10 mouse cellular contexts compared by ENCODE assay signal in genomic region chr10:79654946-79655395, GRCm38 (mm10). TPM values are rescaled to one million over a fixed set of nuclear protein-coding genes. Genes with fewer than 3 reads are reported as not detected.
DNase-seq lines count a peak whose midpoint lies in the region; ATAC-seq lines count a peak whose summit lies in the region.
"Had no signal": no experiment of that assay in that cellular context is flagged by ENCODE, and none has a peak within 500 bp of the region (broad histone marks: within the 10 kb centered on the region; RNA-seq: fewer than 3 reads in every experiment).

No protein-coding gene starts in this region.

- H3K36me3 ChIP-seq in limb, embryonic 10.5 days = no peaks in the 10 kb centered on the region
- no peaks in the 10 kb centered on the region for H3K36me3 ChIP-seq in neural tube, embryonic 15.5 days
- H3K36me3 ChIP-seq in kidney, embryonic 15.5 days = no peaks in the 10 kb centered on the region

- no peaks in the 10 kb centered on the region for H3K9me3 ChIP-seq in limb, embryonic 10.5 days (replicated peaks)
- no peaks in the 10 kb centered on the region for H3K9me3 ChIP-seq in neural tube, embryonic 15.5 days (replicated peaks)
- H3K9me3 ChIP-seq in kidney, embryonic 15.5 days (replicated peaks) = no peaks in the 10 kb centered on the region

- no peak overlapping the region for H3K4me2 ChIP-seq in neural tube, embryonic 15.5 days
- no peak overlapping the region for H3K4me2 ChIP-seq in kidney, embryonic 15.5 days

- peak; percentile 44 for ATAC-seq in frontal cortex, adult (ENCODE audit: low TSS enrichment)
- peak; percentile 86 for ATAC-seq in neural tube, embryonic 15.5 days (ENCODE audit: low FRiP score)
- ATAC-seq in kidney, embryonic 15.5 days (replicated peaks; ENCODE audit: low FRiP score) = no peak

- 40% methylated on average over 1 of the region's 1 CpGs for WGBS in limb, embryonic 10.5 days
- WGBS in neural tube, embryonic 15.5 days = 3% methylated on average over 1 of the region's 1 CpGs
- WGBS in kidney, embryonic 15.5 days = 34% methylated on average over 1 of the region's 1 CpGs

- no peak overlapping the region for H3K4me3 ChIP-seq in limb, embryonic 10.5 days
- no peak overlapping the region for H3K4me3 ChIP-seq in neural tube, embryonic 15.5 days (replicated peaks)
- no peak overlapping the region for H3K4me3 ChIP-seq in kidney, embryonic 15.5 days (replicated peaks)
- H3K4me3 ChIP-seq: heart, adult 2 months had no signal

- no peak for DNase-seq in frontal cortex, postnatal 25 days (ENCODE audit: low spot score in 2 of 2)
- peak; percentile 28 to 35 for DNase-seq in frontal cortex, postnatal 36 days (ENCODE audit: low spot score in 2 of 2)
- peak; percentile 56 for DNase-seq in limb, embryonic 10.5 days (ENCODE audit: low spot score)
- DNase-seq in adrenal gland, adult 8-10 months = no peak
- no peak for DNase-seq in kidney, postnatal 10 days
- DNase-seq: heart, adult 2 months had no signal

- H3K4me1 ChIP-seq in limb, embryonic 10.5 days = peaks cover 19% of the 10 kb centered on the region
- H3K4me1 ChIP-seq in neural tube, embryonic 15.5 days = peaks cover 18% of the 10 kb centered on the region
- H3K4me1 ChIP-seq in kidney, embryonic 15.5 days = no peaks in the 10 kb centered on the region

- no peak overlapping the region for H3K9ac ChIP-seq in neural tube, embryonic 15.5 days (replicated peaks)
- no peak overlapping the region for H3K9ac ChIP-seq in kidney, embryonic 15.5 days

- H3K27ac ChIP-seq in limb, embryonic 10.5 days = peak overlapping the region; percentile 44; the same call in 1 of the 2 replicates
- peak overlapping the region; percentile 64 for H3K27ac ChIP-seq in neural tube, embryonic 15.5 days (replicated peaks)
- no peak overlapping the region for H3K27ac ChIP-seq in kidney, embryonic 15.5 days
- H3K27ac ChIP-seq: heart, adult 2 months had no signal

- peaks cover 8% of the 10 kb centered on the region; the same call in 1 of the 2 replicates for H3K27me3 ChIP-seq in limb, embryonic 10.5 days (ENCODE audit: low read depth, poor library complexity, severe bottlenecking)
- peaks cover 9% of the 10 kb centered on the region for H3K27me3 ChIP-seq in neural tube, embryonic 15.5 days (replicated peaks)
- peaks cover 23% of the 10 kb centered on the region for H3K27me3 ChIP-seq in kidney, embryonic 15.5 days

RNA-seq across cellular contexts. Expression of gene Madcam1, which starts 9.4 kb away (rescaled TPM):
- polyA plus RNA-seq in limb, embryonic 10.5 days (2016; fragmentation: Nextera tagmentation; extraction: Ambion mirVana) = 3.7 and 6.4 TPM in 2 replicates
- 1.0 and 4.1 TPM in 2 replicates for polyA plus RNA-seq in neural tube, embryonic 15.5 days (2015; fragmentation: Nextera tagmentation; extraction: Ambion mirVana)
- total RNA-seq in adrenal gland, adult 8-10 months (2022) = not detected
- 2.7 and 2.8 TPM in 2 replicates for polyA plus RNA-seq in kidney, embryonic 15.5 days (2015; fragmentation: Nextera tagmentation; extraction: Ambion mirVana)
- total RNA-seq: heart, adult 2 months; layer of hippocampus, postnatal 25 days had no signal
- polyA plus RNA-seq: heart, adult 2 months had no signal

RNA-seq across cellular contexts. Expression of gene Odf3l2, which starts 9.4 kb away (rescaled TPM):
- polyA plus RNA-seq in limb, embryonic 10.5 days (2016; fragmentation: Nextera tagmentation; extraction: Ambion mirVana) = not detected in 2 replicates
- polyA plus RNA-seq in neural tube, embryonic 15.5 days (2015; fragmentation: Nextera tagmentation; extraction: Ambion mirVana) = 0.14 and 0.17 TPM in 2 replicates
- not detected for total RNA-seq in adrenal gland, adult 8-10 months (2022)
- not detected in 2 replicates for polyA plus RNA-seq in kidney, embryonic 15.5 days (2015; fragmentation: Nextera tagmentation; extraction: Ambion mirVana)
- total RNA-seq: heart, adult 2 months had no signal
- polyA plus RNA-seq: heart, adult 2 months had no signal

RNA-seq across cellular contexts. Expression of gene Tpgs1, which starts 14.2 kb away (rescaled TPM):
- 68.0 and 73.0 TPM in 2 replicates for polyA plus RNA-seq in limb, embryonic 10.5 days (2016; fragmentation: Nextera tagmentation; extraction: Ambion mirVana)
- polyA plus RNA-seq in neural tube, embryonic 15.5 days (2015; fragmentation: Nextera tagmentation; extraction: Ambion mirVana) = 109 and 115 TPM in 2 replicates
- 10 to 100 TPM; 37.8 to 41.6 (median 39.3) TPM for total RNA-seq in adrenal gland, adult 8-10 months (2022)
- polyA plus RNA-seq in kidney, embryonic 15.5 days (2015; fragmentation: Nextera tagmentation; extraction: Ambion mirVana) = 71.2 and 81.4 TPM in 2 replicates

RNA-seq across cellular contexts. Expression of gene Shc2, which starts 17.3 kb away (rescaled TPM):
- 7.8 and 8.6 TPM in 2 replicates for polyA plus RNA-seq in limb, embryonic 10.5 days (2016; fragmentation: Nextera tagmentation; extraction: Ambion mirVana)
- polyA plus RNA-seq in neural tube, embryonic 15.5 days (2015; fragmentation: Nextera tagmentation; extraction: Ambion mirVana) = 24.7 and 28.9 TPM in 2 replicates
- 10 to 100 TPM in 1 of 4 experiments, 1 to 10 TPM in 3; 3.6 to 11.4 (median 6.0) TPM for total RNA-seq in adrenal gland, adult 8-10 months (2022)
- polyA plus RNA-seq in kidney, embryonic 15.5 days (2015; fragmentation: Nextera tagmentation; extraction: Ambion mirVana) = 10.4 and 12.2 TPM in 2 replicates

RNA-seq across cellular contexts. Expression of gene Cdc34, which starts 27.0 kb away (rescaled TPM):
- polyA plus RNA-seq in limb, embryonic 10.5 days (2016; fragmentation: Nextera tagmentation; extraction: Ambion mirVana) = 209 and 259 TPM in 2 replicates
- polyA plus RNA-seq in neural tube, embryonic 15.5 days (2015; fragmentation: Nextera tagmentation; extraction: Ambion mirVana) = 83.0 and 83.4 TPM in 2 replicates
- total RNA-seq in adrenal gland, adult 8-10 months (2022) = 10 to 100 TPM; 50.9 to 77.7 (median 69.2) TPM
- 88.4 and 100 TPM in 2 replicates for polyA plus RNA-seq in kidney, embryonic 15.5 days (2015; fragmentation: Nextera tagmentation; extraction: Ambion mirVana)

Comparison
In these comparisons a context has a peak if more than half of its experiments do, and no peak if none do; other contexts are left out.
1. DNase-seq: peak in frontal cortex, postnatal 36 days (2 of 2) and limb, embryonic 10.5 days (single experiment); none in frontal cortex, postnatal 25 days (0 of 2), adrenal gland, adult 8-10 months (single experiment) and kidney, postnatal 10 days (single experiment).